Mouse (Mus musculus) ES-E14 (cell line): ENCODE measurements around the gene Ebf4. TPM values are rescaled to one million over a fixed set of nuclear protein-coding genes. Genes with fewer than 3 reads are reported as not detected.

ENCODE experiments used
- DNase-seq: peaks from one replicate; pipeline ENCODE4 v3.0.0-alpha.2; 2013; ENCODE audit warnings: low read depth, low spot score
- H3K27ac ChIP-seq: 2 replicates; pipeline ENCODE4 v1.5.1; 2012; ENCODE audit warnings: low read depth, mild to moderate bottlenecking, low read length, moderate library complexity, mixed read lengths; ENCODE audit not compliant: poor library complexity, insufficient read depth, severe bottlenecking
- H3K36me3 ChIP-seq: 2 replicates; pipeline ENCODE4 v1.6.1; 2012; ENCODE audit warnings: mild to moderate bottlenecking, low read length, moderate library complexity, mixed read lengths; ENCODE audit not compliant: control insufficient read depth, poor library complexity, insufficient read depth, severe bottlenecking
- H3K4me1 ChIP-seq, 2 experiments: fragments of 150-350 bp in 1 of 2; sonication (generic) in 1 of 2; 2 replicates each; pipeline ENCODE4 v1.6.1; 2012; ENCODE audit warnings: low read length in 2 of 2, mild to moderate bottlenecking in 1 of 2, mixed read lengths in 1 of 2; ENCODE audit not compliant: control insufficient read depth in 2 of 2, insufficient read depth in 2 of 2, poor library complexity in 1 of 2
- H3K4me3 ChIP-seq, 2 experiments: fragments of 150-350 bp in 1 of 2; sonication (generic) in 1 of 2; 2 replicates each; pipeline ENCODE4 v1.5.1; 2012; ENCODE audit warnings: low read length in 2 of 2, low read depth in 1 of 2, mild to moderate bottlenecking in 1 of 2, mixed read lengths in 1 of 2; ENCODE audit not compliant: insufficient read depth in 1 of 2, poor library complexity in 1 of 2, severe bottlenecking in 1 of 2
- H3K9ac ChIP-seq: 2 replicates; pipeline ENCODE4 v1.6.1; 2012; ENCODE audit warnings: low read depth, mild to moderate bottlenecking, low read length, mixed read lengths; ENCODE audit not compliant: poor library complexity, insufficient read depth, severe bottlenecking
- H3K9me3 ChIP-seq: fragments of 150-350 bp; sonication (generic); 2 replicates; pipeline ENCODE4 v1.6.1; 2012; ENCODE audit warnings: low read depth, mild to moderate bottlenecking, low read length; ENCODE audit not compliant: control insufficient read depth, insufficient read depth
- CHD2 ChIP-seq: IDR thresholded peaks from 2 replicates; pipeline ENCODE4 v1.6.1; 2014; ENCODE audit warnings: mild to moderate bottlenecking, low read depth, low read length, inconsistent platforms
- HCFC1 ChIP-seq: IDR thresholded peaks from 2 replicates; pipeline ENCODE4 v1.6.1; 2012; ENCODE audit warnings: low read length, inconsistent platforms, borderline replicate concordance; ENCODE audit not compliant: insufficient read depth
- MAFK ChIP-seq: IDR thresholded peaks from 2 replicates; pipeline ENCODE4 v1.6.1; 2014; ENCODE audit warnings: mild to moderate bottlenecking, low read depth, low read length, inconsistent platforms; ENCODE audit not compliant: insufficient read depth
- ZC3H11A ChIP-seq: IDR thresholded peaks from 2 replicates; pipeline ENCODE4 v1.6.1; 2012; ENCODE audit warnings: low read depth, mild to moderate bottlenecking, inconsistent platforms, low read length, borderline replicate concordance
- ZNF384 ChIP-seq: IDR thresholded peaks from 2 replicates; pipeline ENCODE4 v1.6.1; 2012; ENCODE audit warnings: low read depth, low read length, inconsistent platforms
- in situ Hi-C, 2 experiments: fragments of 600-800 bp; cut with MboI; formaldehyde crosslinking; loops; one replicate each; pipeline ENCODE4 v1.15.1; 2025; ENCODE audit warnings: low sequenced_read_pairs in 2 of 2, inconsistent platforms in 1 of 2; ENCODE audit not compliant: unreplicated experiment in 2 of 2
- total RNA-seq: library from RNA; depleted of rRNA; stranded (reverse); fragments of 300-350 nt; gene quantifications from 2 replicates; pipeline ENCODE4 v1.2.3, GENCODE M21; 2012

Ebf4 gene
- total RNA-seq, 1 experiment: 0.62 TPM

- Histone ChIP-seq H3K36me3 (no peaks in the 10 kb centered on the region), H3K9me3 (no peaks in the 10 kb centered on the region), H3K4me1 (0 out of 4 replicates have a peak, but pooled peaks cover 0 to 1% of the 10 kb centered on the region in 2 experiments), H3K4me3 (no peak overlapping the region), H3K27ac (no peak overlapping the region), H3K9ac (no peak overlapping the region)
- TF ChIP-seq ZNF384: no peak
- no peak for TF ChIP-seq ZC3H11A
- no peak for TF ChIP-seq CHD2
- TF ChIP-seq HCFC1: no peak
- no peak for DNase-seq
- in situ Hi-C loops: no loop called here
These were observed 80.0 kb downstream of the Ebf4 start for GRCm38 (mm10) chr2:130374951-130375350.

- Histone ChIP-seq H3K36me3 (no peaks in the 10 kb centered on the region), H3K4me1 (no peaks in the 10 kb centered on the region), H3K9me3 (no peaks in the 10 kb centered on the region), H3K27ac (no peak overlapping the region), H3K9ac (no peak overlapping the region), H3K4me3 (no peak overlapping the region)
- in situ Hi-C loops: no loop called here
- no peak for DNase-seq
- TF ChIP-seq MAFK: no peak
- TF ChIP-seq HCFC1: no peak
- no peak for TF ChIP-seq CHD2
- no peak for TF ChIP-seq ZC3H11A
- no peak for TF ChIP-seq ZNF384
These were observed 88.2 kb downstream of the Ebf4 start for GRCm38 (mm10) chr2:130383205-130383604.

DNA sequence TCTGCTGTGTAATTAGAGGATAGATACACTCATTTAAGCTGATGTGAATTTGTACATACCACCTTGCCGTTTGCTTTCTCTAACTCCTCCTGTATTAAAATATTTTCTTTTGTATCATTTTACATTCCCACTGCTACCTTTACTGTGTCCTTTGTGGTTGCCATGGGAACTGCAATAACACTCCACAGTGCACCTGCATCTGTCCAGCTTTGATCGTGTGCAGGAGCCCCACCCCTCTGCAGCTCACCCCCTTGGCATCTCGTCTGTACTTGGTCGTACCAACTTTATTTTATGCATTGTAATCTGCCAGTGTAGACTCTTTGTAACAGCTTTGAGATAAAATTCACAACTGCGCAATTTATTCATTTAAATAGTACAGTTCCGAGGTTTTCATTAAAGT lies 88.9 kb downstream of the Ebf4 start:
- no peaks in the 10 kb centered on the region for H3K36me3 ChIP-seq
- no peaks in the 10 kb centered on the region for H3K9me3 ChIP-seq
- H3K27ac ChIP-seq: no peak overlapping the region
- no peak overlapping the region for H3K4me3 ChIP-seq
- no peak for DNase-seq
- in situ Hi-C loops: no loop called here
- H3K9ac ChIP-seq: no peak overlapping the region
- H3K4me1 ChIP-seq: no peaks in the 10 kb centered on the region
- TF ChIP-seq CHD2 (no peak), MAFK (no peak), HCFC1 (no peak), ZC3H11A (no peak), ZNF384 (no peak)

- no peak for DNase-seq
- no peak for TF ChIP-seq MAFK
- TF ChIP-seq ZNF384: no peak
- TF ChIP-seq ZC3H11A: no peak
- no peak for TF ChIP-seq HCFC1
- H3K9me3 ChIP-seq: no peaks in the 10 kb centered on the region
- no peaks in the 10 kb centered on the region for H3K4me1 ChIP-seq
- no peak overlapping the region for H3K27ac ChIP-seq
- H3K4me3 ChIP-seq: no peak overlapping the region
- in situ Hi-C loops: no loop called here
- no peaks in the 10 kb centered on the region for H3K36me3 ChIP-seq
- no peak overlapping the region for H3K9ac ChIP-seq
These were observed 91.2 kb downstream of the Ebf4 start for GRCm38 (mm10) chr2:130386212-130386611.

DNA sequence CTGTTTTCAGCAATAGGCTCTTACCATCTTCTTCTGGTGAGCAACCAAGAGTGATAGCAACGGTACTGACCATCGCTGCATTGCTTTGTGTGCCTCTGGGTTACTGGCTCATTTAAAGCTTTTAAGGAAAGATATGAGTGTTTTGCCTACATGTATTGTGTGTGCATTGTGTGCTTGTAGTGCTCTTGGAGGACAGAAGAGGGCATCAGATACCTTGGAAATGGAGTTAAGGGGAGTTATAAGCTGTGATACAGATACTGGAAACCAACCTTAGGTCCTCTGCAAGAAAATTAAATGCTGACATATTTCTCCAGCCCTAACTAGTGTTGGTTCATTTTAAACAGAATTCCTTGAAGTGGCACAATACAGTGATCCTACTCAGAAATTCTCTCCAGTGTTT lies 93.8 kb downstream of the Ebf4 start:
- Histone ChIP-seq H3K4me1 (no peaks in the 10 kb centered on the region), H3K4me3 (no peak overlapping the region), H3K9me3 (no peaks in the 10 kb centered on the region), H3K27ac (no peak overlapping the region), H3K36me3 (peaks cover 6% of the 10 kb centered on the region), H3K9ac (no peak overlapping the region)
- in situ Hi-C loops: no loop called here
- no peak for DNase-seq
- TF ChIP-seq ZC3H11A (0 out of 2 replicates have a peak, but pooled peaks have one; percentile 17), HCFC1 (no peak)
